Mouse (Mus musculus): ENCODE data around the gene Wdr46. TPM values are rescaled to one million over a fixed set of nuclear protein-coding genes. Genes with fewer than 3 reads are reported as not detected.

Wdr46 gene
- total RNA-seq, 2 experiments from 2014 or later, result 11.2 to 12.0 TPM

DNA sequence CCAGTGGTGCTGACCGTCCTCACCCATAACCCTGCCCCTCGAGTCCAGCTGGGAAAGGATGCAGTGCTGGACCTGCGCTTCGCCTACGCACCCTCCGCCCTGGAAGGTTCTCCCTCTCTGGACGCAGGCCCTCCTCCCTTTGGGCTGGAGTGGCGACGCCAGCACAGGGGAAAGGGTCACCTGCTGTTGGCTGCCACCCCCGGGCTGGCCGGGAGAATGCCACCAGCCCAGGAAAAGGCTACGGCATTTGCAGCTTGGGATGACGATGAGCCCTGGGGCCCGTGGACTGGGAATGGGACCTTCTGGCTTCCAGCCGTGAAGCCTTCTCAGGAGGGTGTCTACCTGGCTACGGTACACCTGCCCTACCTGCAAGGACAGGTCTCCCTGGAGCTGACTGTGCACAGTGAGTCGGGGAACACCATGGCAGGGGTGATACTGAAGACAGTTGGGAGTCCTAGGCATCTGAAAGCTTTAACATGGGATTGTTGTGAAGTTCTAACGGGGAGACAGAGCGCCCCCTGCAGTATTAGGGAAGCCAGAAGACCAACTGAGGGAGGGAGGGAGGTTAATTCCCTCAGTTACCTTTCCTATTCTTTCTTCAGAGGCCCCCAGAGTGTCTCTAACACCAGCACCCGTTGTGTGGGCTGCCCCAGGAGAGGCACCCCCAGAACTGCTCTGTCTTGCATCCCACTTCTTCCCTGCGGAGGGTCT lies 14.9 kb upstream of the Wdr46 start:
- intact Hi-C loops (cut with DNase I), result no loop called here

DNA sequence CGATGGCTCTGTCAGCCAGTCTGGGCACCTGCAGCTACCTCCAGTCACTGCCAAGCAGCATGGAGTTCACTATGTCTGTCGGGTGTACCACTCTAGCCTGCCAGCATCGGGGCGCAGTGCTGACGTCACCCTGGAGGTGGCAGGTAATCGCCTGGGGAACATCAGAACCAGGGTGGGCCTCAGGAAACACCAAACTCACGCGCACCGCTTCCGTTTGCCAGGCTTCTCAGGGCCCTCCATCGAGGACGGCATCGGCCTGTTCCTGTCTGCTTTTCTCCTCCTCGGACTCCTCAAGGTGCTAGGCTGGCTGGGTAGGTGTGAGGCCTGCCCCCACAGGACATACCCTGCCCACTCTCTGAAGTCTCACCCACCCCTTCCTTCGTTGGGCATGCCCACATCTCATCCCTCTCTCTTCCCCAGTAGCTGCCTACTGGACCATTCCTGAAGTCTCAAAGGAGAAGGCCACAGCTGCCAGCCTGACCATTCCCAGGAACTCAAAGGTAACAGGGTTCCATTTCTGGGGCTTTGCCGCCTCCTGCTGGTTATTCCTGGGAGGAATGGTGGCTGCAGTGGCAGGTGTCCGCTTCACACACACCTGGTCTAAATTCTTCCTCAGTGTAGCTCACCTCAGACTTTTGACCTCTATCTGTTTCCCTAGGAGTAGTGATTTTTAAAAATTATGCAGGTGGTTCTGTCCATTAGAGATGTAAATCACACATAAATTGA lies 14.1 kb upstream of the Wdr46 start:
- intact Hi-C loops (cut with DNase I), result no loop called here
- DNase-seq (ENCODE audit: low spot score in 2 of 2), result no peak

More for the DNA sequence above, 14.9 kb upstream of the Wdr46 start:
- DNase-seq (ENCODE audit: low spot score in 2 of 2), result no peak

GRCm38 (mm10) chr17:33928251-33928947 lies 12.1 kb upstream of the Wdr46 start:
- intact Hi-C loops (cut with DNase I), result no loop called here
- DNase-seq (ENCODE audit: low spot score in 2 of 2), result no peak

DNA sequence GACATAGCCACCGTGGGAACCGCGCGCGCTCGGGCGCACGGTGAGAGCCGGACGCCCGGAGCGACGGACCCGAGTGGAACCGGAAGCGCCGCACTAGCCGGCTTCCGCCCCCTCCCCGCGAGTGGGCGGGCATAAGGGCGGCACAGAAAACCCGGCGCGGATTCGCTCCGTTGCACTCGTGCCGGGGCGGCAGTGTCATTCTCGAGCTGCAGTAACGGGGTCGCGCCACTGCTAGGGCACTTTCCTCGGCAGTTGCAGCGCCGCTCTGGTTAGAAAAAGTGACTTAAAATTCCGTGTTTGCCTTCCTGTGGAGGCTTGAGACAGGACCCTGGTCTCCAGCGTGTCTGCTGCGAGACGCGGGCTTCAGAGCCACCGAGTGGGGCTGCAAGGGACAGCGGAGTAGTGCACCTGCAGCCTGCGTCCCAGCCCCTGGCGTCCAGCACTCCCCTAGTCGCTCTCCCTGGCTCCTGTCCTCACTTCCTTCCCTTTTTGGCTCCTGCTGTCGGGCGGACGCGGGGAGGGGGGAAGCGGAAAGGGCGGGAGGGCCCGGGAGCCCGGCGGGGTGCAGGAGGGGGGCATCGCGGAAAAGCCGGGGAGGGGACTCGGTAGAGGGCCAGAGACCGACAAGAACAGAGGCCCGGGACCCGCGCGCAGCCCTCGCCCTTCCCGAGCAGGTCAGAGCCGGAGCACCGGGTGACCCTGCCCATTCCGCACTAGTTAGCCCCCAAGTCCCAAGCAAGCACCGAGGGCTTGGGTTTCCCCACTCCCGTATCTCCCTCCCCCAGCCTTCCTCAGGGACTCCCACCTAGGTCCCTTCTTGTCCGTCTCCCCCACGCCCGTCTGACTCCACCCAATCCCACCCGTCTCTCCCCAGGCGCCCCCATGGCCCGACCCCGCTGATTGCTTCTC lies 10.8 kb upstream of the Wdr46 start, which contains the start of gene Rgl2:
TSS of gene Rgl2 (plus strand) at position 173 of the 909 bp plus-strand sequence.
- DNase-seq (ENCODE audit: low spot score in 2 of 2), result peak; percentile 94
- intact Hi-C loops (cut with DNase I), result loop anchor here (1.0 kb wide), 1 partner anchor 22 kb away; the partner anchor contains the start of gene B3galt4

GRCm38 (mm10) chr17:33930280-33931158 lies 9.9 kb upstream of the Wdr46 start:
- intact Hi-C loops (cut with DNase I), result no loop called here

GRCm38 (mm10) chr17:33931159-33931866 lies 9.1 kb upstream of the Wdr46 start:
- intact Hi-C loops (cut with DNase I), result no loop called here
- no peak for DNase-seq (ENCODE audit: low spot score in 2 of 2)

More at GRCm38 (mm10) chr17:33930280-33931158, 9.9 kb upstream of the Wdr46 start:
- DNase-seq (ENCODE audit: low spot score in 2 of 2), result peak; percentile 74 to 79

DNA sequence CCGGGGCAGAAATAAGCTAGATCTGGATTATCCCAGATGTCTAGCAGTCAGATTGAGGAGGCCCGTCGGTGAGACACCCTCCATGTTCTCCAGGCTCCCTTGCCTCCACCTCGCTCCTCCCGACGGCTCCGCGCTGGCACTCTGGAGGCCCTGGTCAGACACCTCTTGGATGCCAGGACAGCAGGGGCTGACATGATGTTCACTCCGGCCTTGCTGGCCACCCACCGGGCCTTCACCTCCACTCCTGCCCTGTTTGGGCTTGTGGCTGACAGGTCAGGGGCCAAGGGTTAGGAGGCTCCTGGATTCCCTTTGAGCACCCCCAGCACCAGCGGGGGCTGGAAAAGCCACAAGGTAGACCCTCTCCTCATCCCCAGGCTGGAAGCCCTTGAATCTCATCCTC lies 8.5 kb upstream of the Wdr46 start:
- DNase-seq (ENCODE audit: low spot score in 2 of 2), result no peak
- intact Hi-C loops (cut with DNase I), result no loop called here

DNA sequence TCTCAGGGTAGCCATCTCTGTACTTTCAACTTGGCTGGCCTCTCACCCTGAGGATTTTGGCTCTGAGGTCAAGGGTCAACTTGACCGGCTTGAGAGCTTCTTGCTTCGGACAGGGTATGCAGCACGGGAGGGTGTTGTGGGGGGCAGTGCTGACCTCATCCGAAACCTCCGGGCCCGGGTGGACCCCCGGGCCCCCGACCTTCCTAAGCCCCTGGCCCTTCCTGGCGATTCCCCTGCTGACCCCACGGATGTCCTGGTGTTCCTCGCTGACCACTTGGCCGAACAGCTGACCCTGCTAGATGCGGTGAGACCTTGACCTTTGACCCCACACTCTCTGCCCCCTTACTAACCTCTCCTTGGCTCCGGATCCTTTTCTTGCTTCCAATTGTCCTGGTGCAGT lies 8.0 kb upstream of the Wdr46 start:
- intact Hi-C loops (cut with DNase I), result no loop called here
- no peak for DNase-seq (ENCODE audit: low spot score in 2 of 2)

GRCm38 (mm10) chr17:33932970-33933369 lies 7.5 kb upstream of the Wdr46 start:
- no peak for DNase-seq (ENCODE audit: low spot score in 2 of 2)
- intact Hi-C loops (cut with DNase I), result no loop called here

GRCm38 (mm10) chr17:33935422-33936055 lies 4.9 kb upstream of the Wdr46 start:
- DNase-seq (ENCODE audit: low spot score in 2 of 2), result no peak
- intact Hi-C loops (cut with DNase I), result no loop called here

DNA sequence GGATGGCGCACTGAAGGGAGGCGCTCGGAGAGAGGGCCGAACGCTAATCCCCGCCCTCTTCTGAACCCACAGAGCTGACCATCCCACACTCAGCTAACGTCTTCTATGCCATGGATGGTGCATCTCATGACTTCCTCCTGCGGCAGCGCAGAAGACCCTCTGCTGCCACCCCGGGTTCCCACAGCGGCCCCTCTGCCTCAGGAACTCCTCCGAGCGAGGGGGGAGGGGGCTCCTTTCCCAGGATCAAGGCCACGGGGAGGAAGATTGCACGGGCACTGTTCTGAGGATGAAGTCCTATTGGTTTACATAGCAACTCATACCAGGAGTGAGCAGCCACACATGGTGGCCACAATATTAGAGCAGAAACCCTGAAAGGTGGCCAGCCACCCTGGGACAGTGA lies 3.5 kb upstream of the Wdr46 start:
- intact Hi-C loops (cut with DNase I), result no loop called here
- no peak for DNase-seq (ENCODE audit: low spot score in 2 of 2)

GRCm38 (mm10) chr17:33938783-33939182 lies 1.7 kb upstream of the Wdr46 start:
- intact Hi-C loops (cut with DNase I), result no loop called here
- no peak for DNase-seq (ENCODE audit: low spot score in 2 of 2)

DNA sequence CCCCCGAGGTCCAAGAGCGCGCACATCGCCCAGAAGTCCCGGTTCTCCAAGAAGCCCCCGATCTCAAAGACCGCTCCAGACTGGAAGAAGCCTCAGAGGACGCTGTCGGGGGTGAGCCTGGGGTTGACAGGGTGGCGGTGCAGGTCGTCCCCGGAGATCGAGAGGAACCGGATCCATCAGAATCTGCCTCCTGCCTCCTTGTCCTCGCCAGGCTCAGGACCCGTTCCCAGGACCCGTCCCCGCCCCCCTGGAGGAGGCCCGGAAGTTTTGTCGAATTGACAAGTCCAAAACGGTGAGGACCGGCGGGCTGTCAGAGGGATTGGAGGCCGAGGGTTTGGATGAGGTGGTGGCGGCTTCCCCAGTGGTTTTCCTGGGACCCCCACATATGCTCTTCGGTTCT lies 521 bp downstream of the Wdr46 start:
- intact Hi-C loops (cut with DNase I), result loop anchor here (1.0 kb wide), 2 partner anchors 10 to 14 kb away; partner anchors contain the start of genes B3galt4 and Vps52
- DNase-seq (ENCODE audit: low spot score in 2 of 2), result no peak

- DNase-seq (ENCODE audit: low spot score in 2 of 2), result no peak
- intact Hi-C loops (cut with DNase I), result no loop called here
Measured at GRCm38 (mm10) chr17:33941381-33941780, 921 bp downstream of the Wdr46 start.

DNA sequence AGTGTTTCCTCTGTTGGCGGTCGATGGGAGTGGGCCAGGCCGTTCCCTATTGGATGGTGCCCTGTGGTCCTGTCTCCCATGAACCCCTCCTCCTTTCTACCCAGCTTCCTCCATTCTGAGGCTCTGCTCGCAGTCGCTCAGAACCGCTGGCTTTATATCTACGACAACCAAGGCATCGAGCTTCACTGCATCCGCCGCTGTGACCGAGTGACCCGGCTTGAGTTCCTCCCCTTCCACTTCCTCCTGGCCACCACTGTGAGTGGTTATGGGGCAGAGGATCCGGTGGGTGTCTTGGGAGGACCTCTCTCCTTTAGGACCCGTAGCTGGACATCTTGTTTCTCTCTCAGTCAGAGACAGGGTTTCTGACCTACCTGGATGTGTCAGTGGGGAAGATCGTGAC lies 3.0 kb downstream of the Wdr46 start:
- intact Hi-C loops (cut with DNase I), result no loop called here
- no peak for DNase-seq (ENCODE audit: low spot score in 2 of 2)

DNA sequence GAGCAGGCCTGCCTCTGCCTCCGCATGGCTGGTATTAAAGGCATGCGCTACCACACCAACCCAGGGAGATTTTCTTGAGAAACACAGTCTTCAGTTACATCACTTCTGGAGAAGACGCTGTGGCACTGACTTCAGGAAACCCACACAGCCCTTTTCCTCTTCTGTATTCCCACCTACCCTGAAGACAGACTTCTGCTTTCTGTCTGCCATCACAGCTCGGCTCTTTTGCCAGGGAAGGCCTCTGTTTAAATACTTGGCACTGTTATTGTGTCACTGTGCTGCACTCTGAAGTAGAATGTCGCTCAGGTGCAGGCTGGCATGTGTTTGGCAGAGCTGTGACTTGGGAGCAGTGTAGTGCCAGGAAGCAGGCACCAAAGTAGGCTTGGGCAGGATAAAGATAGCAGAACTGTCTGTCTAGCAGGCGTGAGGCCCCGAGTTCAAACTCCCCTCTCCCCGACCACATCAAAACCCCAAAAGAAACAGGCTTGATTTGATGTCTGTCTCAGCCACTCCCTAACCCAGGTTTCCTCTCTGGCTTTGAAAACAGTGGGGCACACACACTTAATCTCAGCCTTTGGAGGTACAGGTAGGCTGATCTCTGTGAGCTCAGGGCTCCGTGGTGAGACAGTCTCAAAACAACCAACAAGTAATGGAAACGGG lies 7.1 kb downstream of the Wdr46 start:
- DNase-seq (ENCODE audit: low spot score in 2 of 2), result peak in 1 of 2 experiments; percentile 63
- intact Hi-C loops (cut with DNase I), result no loop called here
